Mouse (Mus musculus): ENCODE measurements around the gene Rho. TPM values are rescaled to one million over a fixed set of nuclear protein-coding genes. Genes with fewer than 3 reads are reported as not detected.

Rho gene
- 0.24 TPM for polyA plus RNA-seq (2015; fragmentation: Illumina TruSeq; extraction: RNeasy Lipid Tissue Mini Kit (QIAGEN cat#74804); ENCODE audit: low read depth, low replicate concordance)

DNA sequence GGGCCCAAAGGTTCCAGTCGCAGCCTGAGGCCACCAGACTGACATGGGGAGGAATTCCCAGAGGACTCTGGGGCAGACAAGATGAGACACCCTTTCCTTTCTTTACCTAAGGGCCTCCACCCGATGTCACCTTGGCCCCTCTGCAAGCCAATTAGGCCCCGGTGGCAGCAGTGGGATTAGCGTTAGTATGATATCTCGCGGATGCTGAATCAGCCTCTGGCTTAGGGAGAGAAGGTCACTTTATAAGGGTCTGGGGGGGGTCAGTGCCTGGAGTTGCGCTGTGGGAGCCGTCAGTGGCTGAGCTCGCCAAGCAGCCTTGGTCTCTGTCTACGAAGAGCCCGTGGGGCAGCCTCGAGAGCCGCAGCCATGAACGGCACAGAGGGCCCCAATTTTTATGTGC, at the start of gene Rho:
Gene Rho, plus strand, starts transcription at position 110 of the 400 bp plus-strand sequence.

DNA sequence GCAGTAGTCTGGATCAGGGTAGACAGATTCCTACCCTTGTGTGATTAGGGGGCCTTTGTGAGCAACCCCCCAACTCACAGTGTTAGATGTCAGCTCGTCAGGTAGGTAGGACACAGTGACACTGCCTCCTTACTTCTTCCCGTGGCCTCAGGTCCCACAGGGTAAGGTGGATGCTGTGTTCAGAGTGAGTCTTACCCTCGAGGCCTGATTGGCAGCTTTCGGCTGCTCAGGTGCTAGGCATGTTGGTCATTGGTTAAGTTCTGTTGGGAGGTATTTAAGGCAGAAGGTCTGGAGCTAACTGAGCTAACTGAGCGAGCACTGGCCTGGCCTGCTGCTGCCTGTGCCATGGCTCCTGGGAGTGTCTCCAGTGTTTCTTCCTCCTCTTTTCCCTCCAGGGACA, 13.1 kb downstream of the Rho start, which contains the start of gene H1foo:
Gene H1foo, plus strand, starts transcription at position 301 of the 400 bp plus-strand sequence.

Other genes starting within 250 kb of the Rho start
- gene Tmem40, start 169.3 kb upstream of the Rho start, polyA plus RNA-seq (2015; fragmentation: Illumina TruSeq; extraction: RNeasy Lipid Tissue Mini Kit (QIAGEN cat#74804); ENCODE audit: low read depth, low replicate concordance): 5.3 TPM
- 1.6 TPM for gene Cand2, start 157.2 kb upstream of the Rho start, polyA plus RNA-seq (2015; fragmentation: Illumina TruSeq; extraction: RNeasy Lipid Tissue Mini Kit (QIAGEN cat#74804); ENCODE audit: low read depth, low replicate concordance)
- 1,156 TPM for gene Rpl32, start 123.0 kb upstream of the Rho start, polyA plus RNA-seq (2015; fragmentation: Illumina TruSeq; extraction: RNeasy Lipid Tissue Mini Kit (QIAGEN cat#74804); ENCODE audit: low read depth, low replicate concordance)
- gene Efcab12, start 93.3 kb upstream of the Rho start, polyA plus RNA-seq (2015; fragmentation: Illumina TruSeq; extraction: RNeasy Lipid Tissue Mini Kit (QIAGEN cat#74804); ENCODE audit: low read depth, low replicate concordance): 5.6 TPM
- gene Mbd4, start 78.4 kb upstream of the Rho start, polyA plus RNA-seq (2015; fragmentation: Illumina TruSeq; extraction: RNeasy Lipid Tissue Mini Kit (QIAGEN cat#74804); ENCODE audit: low read depth, low replicate concordance): 7.2 TPM
- 19.4 TPM for gene Ift122, start 78.3 kb upstream of the Rho start, polyA plus RNA-seq (2015; fragmentation: Illumina TruSeq; extraction: RNeasy Lipid Tissue Mini Kit (QIAGEN cat#74804); ENCODE audit: low read depth, low replicate concordance)
- gene H1foo, start 13.2 kb downstream of the Rho start, polyA plus RNA-seq (2015; fragmentation: Illumina TruSeq; extraction: RNeasy Lipid Tissue Mini Kit (QIAGEN cat#74804); ENCODE audit: low read depth, low replicate concordance): not detected
- gene Plxnd1, start 63.3 kb downstream of the Rho start, polyA plus RNA-seq (2015; fragmentation: Illumina TruSeq; extraction: RNeasy Lipid Tissue Mini Kit (QIAGEN cat#74804); ENCODE audit: low read depth, low replicate concordance): 61.0 TPM

Data from brain, adult 10 weeks (tissue).